Mouse (Mus musculus): ENCODE results near the gene Mfsd12.

The Mfsd12 gene

GRCm38 (mm10) chr10:81382039-81382438 lies 24.7 kb downstream of the Mfsd12 start:
- DNase-seq (ENCODE audit: low read depth, low spot score): no peak

- peak; percentile 100 for DNase-seq (ENCODE audit: low read depth, low spot score)
Observed at GRCm38 (mm10) chr10:81383802-81384604, 26.7 kb downstream of the Mfsd12 start, which contains the start of the genes Dohh and Gm48551. Dohh (plus strand) TSS chr10:81384428. Gm48551 (plus strand) TSS chr10:81384466.

- no peak for DNase-seq (ENCODE audit: low read depth, low spot score)
Observed at GRCm38 (mm10) chr10:81384605-81384982, 27.3 kb downstream of the Mfsd12 start.

- peak; percentile 67 for DNase-seq (ENCODE audit: low read depth, low spot score)
Observed at GRCm38 (mm10) chr10:81385603-81386306, 28.5 kb downstream of the Mfsd12 start.

- no peak for DNase-seq (ENCODE audit: low read depth, low spot score)
Observed at GRCm38 (mm10) chr10:81387716-81388115, 30.4 kb downstream of the Mfsd12 start.

- no peak for DNase-seq (ENCODE audit: low read depth, low spot score)
Observed at GRCm38 (mm10) chr10:81388505-81389055, 31.3 kb downstream of the Mfsd12 start, which contains the start of gene Gm48552. Gm48552 (plus strand) TSS chr10:81389005.

- DNase-seq (ENCODE audit: low read depth, low spot score): no peak
Observed at GRCm38 (mm10) chr10:81389373-81389772, 32.1 kb downstream of the Mfsd12 start.

- peak; percentile 59 for DNase-seq (ENCODE audit: low read depth, low spot score)
Observed at GRCm38 (mm10) chr10:81389801-81390677, 32.7 kb downstream of the Mfsd12 start.

GRCm38 (mm10) chr10:81390678-81390965 lies 33.3 kb downstream of the Mfsd12 start:
- no peak for DNase-seq (ENCODE audit: low read depth, low spot score)

GRCm38 (mm10) chr10:81392270-81392669 lies 35.0 kb downstream of the Mfsd12 start:
- DNase-seq (ENCODE audit: low read depth, low spot score): no peak

GRCm38 (mm10) chr10:81392781-81393185 lies 35.5 kb downstream of the Mfsd12 start, which contains the start of gene Smim24:
Smim24 (plus strand) TSS chr10:81393051.
- DNase-seq (ENCODE audit: low read depth, low spot score): no peak

- no peak for DNase-seq (ENCODE audit: low read depth, low spot score)
Observed at GRCm38 (mm10) chr10:81393456-81394063, 36.3 kb downstream of the Mfsd12 start.

- DNase-seq (ENCODE audit: low read depth, low spot score): peak; percentile 78
Observed at GRCm38 (mm10) chr10:81395127-81395526, 37.8 kb downstream of the Mfsd12 start.

- DNase-seq (ENCODE audit: low read depth, low spot score): no peak
Observed at GRCm38 (mm10) chr10:81395865-81396264, 38.6 kb downstream of the Mfsd12 start.

- DNase-seq (ENCODE audit: low read depth, low spot score): no peak
Observed at GRCm38 (mm10) chr10:81396749-81397148, 39.5 kb downstream of the Mfsd12 start.

- DNase-seq (ENCODE audit: low read depth, low spot score): no peak
Observed at GRCm38 (mm10) chr10:81399296-81399695, 42.0 kb downstream of the Mfsd12 start.

GRCm38 (mm10) chr10:81399798-81400308 lies 42.6 kb downstream of the Mfsd12 start:
- DNase-seq (ENCODE audit: low read depth, low spot score): no peak

GRCm38 (mm10) chr10:81400371-81401204 lies 43.3 kb downstream of the Mfsd12 start:
- peak; percentile 11 for DNase-seq (ENCODE audit: low read depth, low spot score)

GRCm38 (mm10) chr10:81401205-81401520 lies 43.9 kb downstream of the Mfsd12 start:
- peak; percentile 86 for DNase-seq (ENCODE audit: low read depth, low spot score)
